Mouse (Mus musculus) CH12.LX (cell line): Measurements from ENCODE around the gene Cln5.

Experiments used
- CHD1 ChIP-seq: IDR thresholded peaks from 2 replicates; pipeline ENCODE4 v1.6.1; 2012; ENCODE audit warnings: low read depth, low read length, improper control_type of control experiment, inconsistent platforms
- HCFC1 ChIP-seq: IDR thresholded peaks from 2 replicates; pipeline ENCODE4 v1.6.1; 2012; ENCODE audit warnings: low read depth, mild to moderate bottlenecking, inconsistent platforms, low read length, improper control_type of control experiment
- POLR2A ChIP-seq: IDR thresholded peaks from 2 replicates; pipeline ENCODE4 v1.6.1; 2011; ENCODE audit warnings: low read depth, mild to moderate bottlenecking, improper control_type of control experiment, low read length
- USF1 ChIP-seq: IDR thresholded peaks from 2 replicates; pipeline ENCODE4 v1.6.1; 2014; ENCODE audit warnings: low read depth, mild to moderate bottlenecking, inconsistent platforms, low read length, improper control_type of control experiment

GRCm38 (mm10) chr14:103095826-103096225, 25.8 kb downstream of the Cln5 start:
- no peak for TF ChIP-seq HCFC1
- TF ChIP-seq POLR2A: no peak
- no peak for TF ChIP-seq CHD1
- TF ChIP-seq USF1: no peak
